Mouse (Mus musculus): ENCODE measurements at regions not wholly inside any gene's neighbourhood (a gene's known extent, or its start where the extent isn't known, plus 50 kb on each side); places are given as distances from the start of the nearest gene placed in this dataset.
"Not testable (repeated sequence)": the region's sequence is repeated elsewhere in the genome, so short reads cannot be mapped to it uniquely, and the experiment has no call there.

DNA sequence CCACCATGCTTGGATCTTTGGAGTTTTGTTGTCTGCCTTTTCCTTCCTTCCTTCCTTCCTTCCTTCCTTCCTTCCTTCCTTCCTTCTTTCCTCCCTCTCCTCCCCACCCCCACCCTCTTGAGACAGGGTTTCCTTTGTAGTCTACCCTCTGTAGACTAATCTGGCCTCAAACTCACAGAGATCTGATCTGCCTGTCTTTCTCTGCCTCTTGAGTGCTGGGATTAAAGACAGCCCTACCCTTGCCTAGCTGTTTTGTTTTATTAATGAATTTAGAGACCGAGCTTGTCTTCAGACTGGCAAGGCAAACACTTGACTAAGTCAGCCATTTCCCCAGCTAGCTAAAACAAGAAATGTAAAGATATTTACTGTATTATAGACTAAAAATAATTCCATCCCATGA lies 150.0 kb downstream of the Tcp10c start:
- intact Hi-C loops (cut with DNase I); H3K36me3 ChIP-seq (ENCODE audit: control insufficient read depth, insufficient read depth, low read length); H3K9ac ChIP-seq (ENCODE audit: low read depth, low read length): not testable (repeated sequence)

DNA sequence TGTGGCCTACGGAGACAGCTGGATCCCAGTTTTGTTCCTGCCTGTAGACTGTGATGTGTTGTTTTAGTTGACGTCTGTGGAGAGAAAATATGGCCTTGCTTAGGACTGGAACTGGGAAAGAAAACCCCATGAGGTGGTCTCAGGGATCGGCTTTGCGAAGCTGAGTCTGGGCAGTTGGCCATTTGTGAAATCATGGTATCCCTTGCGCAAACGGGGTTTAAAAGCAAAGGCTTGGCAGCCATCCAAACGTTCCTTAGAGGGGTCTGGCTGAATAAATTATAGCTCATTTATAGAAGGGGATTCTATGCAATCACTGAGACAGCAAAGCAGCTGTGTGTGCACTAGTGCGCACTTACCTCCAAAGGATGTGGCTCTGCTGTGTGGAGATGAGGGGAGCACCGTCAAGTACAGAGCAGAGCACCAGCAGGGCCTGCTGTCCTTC lies 150.5 kb downstream of the Tcp10c start:
- H3K4me1 ChIP-seq (ENCODE audit: control insufficient read depth, insufficient read depth, low read length), result not testable (repeated sequence)

More for the DNA sequence above, 150.0 kb downstream of the Tcp10c start:
- not testable (repeated sequence) for H3K79me2 ChIP-seq (replicated peaks; ENCODE audit: control insufficient read depth, insufficient read depth, low read length); DNase-seq; H3K4me1 ChIP-seq (ENCODE audit: control insufficient read depth, insufficient read depth, low read length); H3K27ac ChIP-seq; H3K27me3 ChIP-seq (ENCODE audit: control insufficient read depth, insufficient read depth, low read length); H3K4me3 ChIP-seq
- WGBS, result 98% methylated on average over 1 of the region's 1 CpGs

DNA sequence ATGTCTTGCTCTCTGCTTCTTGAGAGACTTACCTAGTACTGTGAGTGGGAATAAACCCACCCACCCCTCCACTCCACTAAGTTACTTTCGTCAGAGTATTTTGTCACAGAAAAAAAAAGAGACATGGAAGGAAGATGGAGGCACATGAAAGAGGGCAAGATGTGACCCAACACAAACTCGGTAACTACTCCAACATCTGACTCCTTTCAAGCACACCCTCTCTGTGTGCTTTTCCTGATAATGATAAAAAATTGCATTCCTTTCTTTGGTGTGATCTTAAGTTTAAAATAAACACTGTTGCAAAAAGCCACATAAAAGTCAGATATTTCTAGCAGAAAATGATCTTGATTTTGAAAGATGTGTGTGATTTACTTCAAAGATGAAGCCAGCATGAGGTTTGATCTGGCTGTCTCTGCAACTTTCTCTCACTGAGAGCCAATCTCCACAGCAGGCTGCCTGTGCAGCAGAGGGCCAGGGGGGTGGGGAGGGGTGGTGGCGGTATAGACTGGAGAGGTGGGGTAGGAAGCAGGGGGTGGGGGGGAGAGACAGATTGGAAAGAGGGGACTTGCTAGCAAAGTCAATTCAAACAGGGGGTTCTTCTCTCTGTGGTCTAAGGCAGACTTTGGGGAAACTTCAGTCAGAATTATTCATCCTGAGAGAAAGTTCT lies 153.2 kb downstream of the Tcp10c start:
- H3K27ac ChIP-seq; H3K79me2 ChIP-seq (replicated peaks; ENCODE audit: control insufficient read depth, insufficient read depth, low read length); H3K4me3 ChIP-seq; H3K9ac ChIP-seq (ENCODE audit: low read depth, low read length); DNase-seq; intact Hi-C loops (cut with DNase I); H3K36me3 ChIP-seq (ENCODE audit: control insufficient read depth, insufficient read depth, low read length); H3K4me1 ChIP-seq (ENCODE audit: control insufficient read depth, insufficient read depth, low read length); H3K27me3 ChIP-seq (ENCODE audit: control insufficient read depth, insufficient read depth, low read length): not testable (repeated sequence)
- 69% methylated on average over 2 of the region's 3 CpGs for WGBS

More for the DNA sequence above, 150.5 kb downstream of the Tcp10c start:
- H3K27ac ChIP-seq; H3K27me3 ChIP-seq (ENCODE audit: control insufficient read depth, insufficient read depth, low read length); H3K9ac ChIP-seq (ENCODE audit: low read depth, low read length); DNase-seq; H3K4me3 ChIP-seq; intact Hi-C loops (cut with DNase I); H3K79me2 ChIP-seq (replicated peaks; ENCODE audit: control insufficient read depth, insufficient read depth, low read length); H3K36me3 ChIP-seq (ENCODE audit: control insufficient read depth, insufficient read depth, low read length): not testable (repeated sequence)
- WGBS, result 69% methylated on average over 8 of the region's 9 CpGs

DNA sequence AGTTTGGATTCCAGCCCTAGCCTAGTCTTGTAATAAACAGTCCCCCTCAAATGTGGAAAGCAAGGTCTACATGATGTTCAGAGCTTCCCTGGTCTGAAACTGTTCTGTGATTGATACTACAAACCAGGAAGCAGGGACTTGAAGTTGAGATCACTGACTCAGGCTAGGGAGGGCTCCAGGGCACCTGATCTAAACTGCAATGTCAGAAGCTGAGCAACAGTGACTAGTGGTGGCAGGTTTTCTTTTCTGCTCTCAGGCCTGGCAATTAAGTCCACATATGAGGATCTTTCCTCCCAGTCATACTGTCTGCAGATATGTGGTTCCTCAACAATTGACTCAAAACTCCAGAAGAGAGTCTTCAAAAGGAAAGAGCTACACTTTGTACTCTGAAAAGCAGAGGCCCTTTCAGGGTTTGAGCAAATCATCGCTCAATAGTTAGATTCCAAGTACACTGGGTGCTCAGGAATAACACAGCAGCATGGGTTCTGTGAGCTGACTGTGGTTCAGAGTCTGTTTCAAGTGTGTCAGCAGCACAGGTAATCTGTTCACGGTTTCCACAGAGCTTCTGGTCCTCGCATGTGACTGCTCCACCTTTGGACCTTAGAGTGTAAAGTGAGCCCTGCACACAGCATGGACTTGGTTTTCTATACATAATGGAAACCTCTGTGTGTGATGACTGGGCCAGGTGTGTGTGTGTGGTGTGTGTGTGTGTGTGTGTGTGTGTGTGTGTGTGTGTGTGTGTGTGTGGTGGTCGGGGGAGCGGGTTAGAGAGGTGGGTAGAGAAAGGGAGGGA lies 165.2 kb downstream of the Tcp10c start:
- H3K9ac ChIP-seq (ENCODE audit: low read depth, low read length); H3K27ac ChIP-seq; H3K27me3 ChIP-seq (ENCODE audit: control insufficient read depth, insufficient read depth, low read length); H3K4me3 ChIP-seq; DNase-seq; H3K36me3 ChIP-seq (ENCODE audit: control insufficient read depth, insufficient read depth, low read length); H3K79me2 ChIP-seq (replicated peaks; ENCODE audit: control insufficient read depth, insufficient read depth, low read length); H3K4me1 ChIP-seq (ENCODE audit: control insufficient read depth, insufficient read depth, low read length): not testable (repeated sequence)
- intact Hi-C loops (cut with DNase I), result loop anchor here (5.0 kb wide), 1 partner anchor 47 kb away; no protein-coding TSS in a partner anchor
- 90% methylated on average over 4 of the region's 5 CpGs for WGBS

DNA sequence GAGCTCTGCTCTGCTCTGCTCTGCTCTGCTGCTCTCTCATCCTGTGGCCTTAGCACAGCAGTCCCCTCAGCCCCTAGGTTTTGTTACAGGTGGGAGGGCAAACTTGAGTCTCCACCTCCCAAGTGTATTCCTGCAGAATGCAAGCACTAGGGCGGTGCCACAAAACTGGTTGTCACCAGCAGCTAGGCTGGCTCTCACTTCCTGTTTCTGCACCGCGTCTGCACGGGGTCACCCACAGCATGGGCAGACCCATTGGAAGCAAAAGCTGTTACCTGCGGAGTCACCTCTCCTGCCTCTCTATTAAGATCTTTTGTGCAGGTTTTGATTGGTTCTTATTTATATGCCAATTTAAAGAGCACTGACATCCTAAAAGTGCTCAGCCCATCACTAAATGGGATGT lies 178.2 kb downstream of the Tcp10c start:
- H3K9ac ChIP-seq (ENCODE audit: low read depth, low read length); DNase-seq; H3K36me3 ChIP-seq (ENCODE audit: control insufficient read depth, insufficient read depth, low read length); H3K27ac ChIP-seq; intact Hi-C loops (cut with DNase I); H3K27me3 ChIP-seq (ENCODE audit: control insufficient read depth, insufficient read depth, low read length); H3K79me2 ChIP-seq (replicated peaks; ENCODE audit: control insufficient read depth, insufficient read depth, low read length); H3K4me1 ChIP-seq (ENCODE audit: control insufficient read depth, insufficient read depth, low read length); H3K4me3 ChIP-seq: not testable (repeated sequence)
- 67% methylated on average over 5 of the region's 5 CpGs for WGBS

DNA sequence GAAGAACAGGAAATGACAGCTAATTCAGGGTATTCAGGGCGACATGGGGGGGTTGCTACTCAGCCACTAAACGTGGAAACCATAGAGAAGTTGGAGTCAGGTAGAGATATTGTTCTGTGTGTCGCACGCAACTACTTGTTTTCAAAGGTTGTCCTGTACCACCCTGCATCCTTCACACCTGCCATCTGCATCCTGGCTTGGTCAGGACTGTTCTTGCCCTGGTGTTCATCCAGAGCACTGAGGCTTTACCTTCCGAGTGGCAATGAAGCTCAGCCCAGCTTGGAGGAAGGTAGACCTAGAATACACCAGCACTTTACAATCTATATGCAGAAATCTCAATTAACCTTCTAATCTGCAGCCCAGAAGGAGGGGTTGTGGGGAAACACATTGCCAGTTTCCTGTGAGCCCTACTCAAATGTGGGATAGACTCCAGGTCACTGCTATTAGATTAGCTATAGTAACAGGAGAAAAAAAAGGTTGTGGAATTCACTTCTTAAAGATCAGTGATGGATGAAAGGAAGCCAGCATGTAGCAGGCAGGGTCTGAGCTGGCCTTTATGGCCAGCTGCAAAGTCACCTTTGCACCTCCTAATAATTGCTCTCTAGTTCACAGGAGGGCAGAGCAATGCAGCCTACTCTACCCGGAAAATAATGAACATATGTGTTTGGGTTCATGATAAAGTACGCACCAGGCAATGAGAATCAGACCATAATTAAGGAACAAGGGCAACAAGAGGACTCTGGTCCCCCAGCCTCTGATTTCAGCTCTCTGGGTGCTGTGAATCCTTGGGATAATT lies 186.3 kb downstream of the Tcp10c start:
- Histone ChIP-seq H3K4me3 (no peak overlapping the region), H3K27ac (no peak overlapping the region), H3K36me3 (ENCODE audit: control insufficient read depth, insufficient read depth, low read length) (no peaks in the 10 kb centered on the region), H3K79me2 (replicated peaks; ENCODE audit: control insufficient read depth, insufficient read depth, low read length) (no peaks in the 10 kb centered on the region), H3K4me1 (ENCODE audit: control insufficient read depth, insufficient read depth, low read length) (no peaks in the 10 kb centered on the region), H3K9ac (ENCODE audit: low read depth, low read length) (no peak overlapping the region), H3K27me3 (ENCODE audit: control insufficient read depth, insufficient read depth, low read length) (no peaks in the 10 kb centered on the region)
- intact Hi-C loops (cut with DNase I), result no loop called here
- no peak for TF ChIP-seq EP300 (IDR thresholded peaks at IDR 0.05; ENCODE audit: insufficient read depth, low read depth, low read length)
- TF ChIP-seq POLR2A (IDR thresholded peaks at IDR 0.05; ENCODE audit: insufficient read depth, low read depth, low read length), result no peak
- TF ChIP-seq CTCF (IDR thresholded peaks at IDR 0.05), result no peak
- DNase-seq, result no peak
- WGBS, result 77% methylated on average over 7 of the region's 7 CpGs

Data from heart, adult 2 months (tissue).